Mouse (Mus musculus): ENCODE data around the gene Chmp5. TPM values are rescaled to one million over a fixed set of nuclear protein-coding genes. Genes with fewer than 3 reads are reported as not detected.

Chmp5 gene
- 10 to 100 TPM in 1 of 2 experiments, 1 to 10 TPM in 1; 5.7 to 39.6 TPM for polyA plus RNA-seq (2012; fragmentation: generic; extraction: Trizol)

GRCm38 (mm10) chr4:40948160-40948708, at the start of gene Chmp5, which contains the start of gene Bag1:
Chmp5 (plus strand) TSS chr4:40948407.
Bag1 (minus strand) TSS chr4:40948294.

GRCm38 (mm10) chr4:40919785-40920184, 28.4 kb upstream of the Chmp5 start, which contains the start of gene Spink4:
Spink4 (plus strand) TSS chr4:40920052.

GRCm38 (mm10) chr4:40970842-40971701, 22.9 kb downstream of the Chmp5 start, which contains the start of gene Nfx1:
Nfx1 (plus strand) TSS chr4:40970906.

Other genes with a start within 250 kb of the Chmp5 start
- 10 to 100 TPM in 1 of 2 experiments, 1 to 10 TPM in 1; 6.8 to 26.6 TPM for gene Aptx, start 245.2 kb upstream of the Chmp5 start, polyA plus RNA-seq (2012; fragmentation: generic; extraction: Trizol)
- 10 to 100 TPM in 1 of 2 experiments, 1 to 10 TPM in 1; 8.6 to 53.1 TPM for gene Dnaja1, start 226.3 kb upstream of the Chmp5 start, polyA plus RNA-seq (2012; fragmentation: generic; extraction: Trizol)
- gene Smu1, start 190.5 kb upstream of the Chmp5 start, polyA plus RNA-seq (2012; fragmentation: generic; extraction: Trizol) = 10 to 100 TPM; 22.2 to 69.0 TPM
- 10 to 100 TPM in 1 of 2 experiments, 1 to 10 TPM in 1; 5.8 to 39.9 TPM for gene B4galt1, start 94.4 kb upstream of the Chmp5 start, polyA plus RNA-seq (2012; fragmentation: generic; extraction: Trizol)
- gene Spink4, start 28.4 kb upstream of the Chmp5 start, polyA plus RNA-seq (2012; fragmentation: generic; extraction: Trizol) = under 1 TPM in 1 of 2 experiments, not detected in 1; 0.31 TPM
- gene Bag1, start 113 bp upstream of the Chmp5 start, polyA plus RNA-seq (2012; fragmentation: generic; extraction: Trizol) = 100 to 1,000 TPM; 148 TPM
- gene Nfx1, start 22.5 kb downstream of the Chmp5 start, polyA plus RNA-seq (2012; fragmentation: generic; extraction: Trizol) = 10 to 100 TPM in 1 of 2 experiments, 1 to 10 TPM in 1; 7.2 to 30.1 TPM
- gene Aqp7, start 99.7 kb downstream of the Chmp5 start, polyA plus RNA-seq (2012; fragmentation: generic; extraction: Trizol) = under 1 TPM in 1 of 2 experiments, not detected in 1; 0.06 TPM
- 1 to 10 TPM in 1 of 2 experiments, under 1 TPM in 1; 0.60 to 1.5 TPM for gene Aqp3, start 149.8 kb downstream of the Chmp5 start, polyA plus RNA-seq (2012; fragmentation: generic; extraction: Trizol)
- 10 to 100 TPM; 24.8 to 25.1 TPM for gene Nol6, start 176.0 kb downstream of the Chmp5 start, polyA plus RNA-seq (2012; fragmentation: generic; extraction: Trizol)
- 100 to 1,000 TPM in 1 of 2 experiments, 10 to 100 TPM in 1; 67.4 to 164 TPM for gene Ube2r2, start 187.3 kb downstream of the Chmp5 start, polyA plus RNA-seq (2012; fragmentation: generic; extraction: Trizol)